Mouse (Mus musculus) stomach, postnatal 0 days (tissue): ENCODE results near the gene Dock4. TPM values are rescaled to one million over a fixed set of nuclear protein-coding genes. Genes with fewer than 3 reads are reported as not detected.

Experiments
- ATAC-seq: fragments of 200-750 bp; cut with Nextera tagmentation; 2 replicates; pipeline ENCODE4 v1.8.0; 2017; ENCODE audit not compliant: low FRiP score, low TSS enrichment
- DNase-seq: peaks from one replicate; pipeline ENCODE4 v3.0.0-alpha.2; 2016; ENCODE audit warnings: low spot score
- H3K27ac ChIP-seq: fragments of 300-500 bp; sonication (generic); replicated peaks from 2 replicates; pipeline ENCODE4 v1.5.1; 2014; ENCODE audit warnings: mild to moderate bottlenecking, control low read depth
- H3K27me3 ChIP-seq: fragments of 300-500 bp; sonication (generic); 2 replicates; pipeline ENCODE4 v1.6.1; 2014; ENCODE audit warnings: low read length; ENCODE audit not compliant: control insufficient read depth, insufficient read depth
- H3K36me3 ChIP-seq: fragments of 300-500 bp; sonication (generic); 2 replicates; pipeline ENCODE4 v1.6.1; 2014; ENCODE audit warnings: low read length, mixed read lengths; ENCODE audit not compliant: control insufficient read depth, insufficient read depth
- H3K4me1 ChIP-seq: fragments of 300-500 bp; sonication (generic); replicated peaks from 2 replicates; pipeline ENCODE4 v1.6.1; 2014; ENCODE audit warnings: antibody characterized with exemption; ENCODE audit not compliant: control insufficient read depth, insufficient read depth
- H3K4me2 ChIP-seq: fragments of 300-500 bp; sonication (generic); replicated peaks from 2 replicates; pipeline ENCODE4 v1.6.1; 2014; ENCODE audit warnings: low read depth, mild to moderate bottlenecking, control low read depth, moderate library complexity
- H3K4me3 ChIP-seq: fragments of 300-500 bp; sonication (generic); 2 replicates; pipeline ENCODE4 v1.5.1; 2014; ENCODE audit warnings: low read depth, low read length, control low read depth
- H3K9ac ChIP-seq: fragments of 300-500 bp; sonication (generic); 2 replicates; pipeline ENCODE4 v1.6.1; 2014; ENCODE audit warnings: mild to moderate bottlenecking, low read length, control low read depth, mixed read lengths
- H3K9me3 ChIP-seq: fragments of 300-500 bp; sonication (generic); 2 replicates; pipeline ENCODE4 v1.6.1; 2016; ENCODE audit warnings: low read length; ENCODE audit not compliant: control insufficient read depth
- CTCF ChIP-seq: IDR thresholded peaks from 2 replicates; pipeline ENCODE4 v1.5.1; 2016; ENCODE audit warnings: antibody characterized with exemption, low read depth, mild to moderate bottlenecking, moderate library complexity
- EP300 ChIP-seq: optimal IDR thresholded peaks from 2 replicates; pipeline ENCODE3; 2016; ENCODE audit warnings: antibody characterized with exemption
- WGBS: fragments of 180-500 bp; shearing (Covaris S2); extraction: QIAGEN DNeasy Blood & Tissue Kit; methylation state at CpG from one replicate; pipeline ENCODE4 v1.1.7; 2014; 5-methylcytosine and 5-hydroxymethylcytosine counted together
- polyA plus RNA-seq: library from polyadenylated mRNA; unstranded; fragments of >200 nt; fragmentation: Nextera tagmentation; extraction: Ambion mirVana; gene quantifications from 2 replicates; pipeline ENCODE4 v1.2.1, GENCODE M21; 2015

Dock4 gene
- polyA plus RNA-seq, 1 experiment from 2014 or later: 3.1 TPM

DNA sequence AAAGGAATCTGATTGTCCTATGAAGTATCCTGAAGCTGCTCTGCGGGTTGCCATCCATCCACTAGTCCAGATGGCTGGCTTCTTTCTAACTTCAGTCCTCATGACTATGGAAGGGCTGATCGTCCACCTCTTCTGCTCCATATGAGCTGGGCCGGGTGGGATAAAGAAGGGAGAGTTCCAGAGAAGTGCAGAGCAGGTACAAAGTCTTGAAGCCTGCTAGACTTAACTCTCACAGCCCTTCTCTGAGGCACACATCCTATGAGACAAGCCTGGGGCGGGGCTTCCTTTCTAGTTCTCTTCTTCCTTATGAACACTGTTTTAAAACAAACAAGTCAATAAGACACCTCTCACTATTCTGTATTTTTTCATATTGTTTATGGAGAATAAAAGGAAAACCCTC is 245.7 kb downstream of the Dock4 start:
- Histone ChIP-seq H3K27ac (no peak overlapping the region), H3K9ac (no peak overlapping the region), H3K27me3 (no peaks in the 10 kb centered on the region), H3K9me3 (no peaks in the 10 kb centered on the region), H3K4me2 (no peak overlapping the region), H3K36me3 (no peaks in the 10 kb centered on the region), H3K4me1 (no peaks in the 10 kb centered on the region), H3K4me3 (no peak overlapping the region)
- ATAC-seq: no peak
- no peak for DNase-seq
- WGBS: 81% methylated on average over 4 of the region's 4 CpGs
- TF ChIP-seq CTCF: no peak
- no peak for TF ChIP-seq EP300

DNA sequence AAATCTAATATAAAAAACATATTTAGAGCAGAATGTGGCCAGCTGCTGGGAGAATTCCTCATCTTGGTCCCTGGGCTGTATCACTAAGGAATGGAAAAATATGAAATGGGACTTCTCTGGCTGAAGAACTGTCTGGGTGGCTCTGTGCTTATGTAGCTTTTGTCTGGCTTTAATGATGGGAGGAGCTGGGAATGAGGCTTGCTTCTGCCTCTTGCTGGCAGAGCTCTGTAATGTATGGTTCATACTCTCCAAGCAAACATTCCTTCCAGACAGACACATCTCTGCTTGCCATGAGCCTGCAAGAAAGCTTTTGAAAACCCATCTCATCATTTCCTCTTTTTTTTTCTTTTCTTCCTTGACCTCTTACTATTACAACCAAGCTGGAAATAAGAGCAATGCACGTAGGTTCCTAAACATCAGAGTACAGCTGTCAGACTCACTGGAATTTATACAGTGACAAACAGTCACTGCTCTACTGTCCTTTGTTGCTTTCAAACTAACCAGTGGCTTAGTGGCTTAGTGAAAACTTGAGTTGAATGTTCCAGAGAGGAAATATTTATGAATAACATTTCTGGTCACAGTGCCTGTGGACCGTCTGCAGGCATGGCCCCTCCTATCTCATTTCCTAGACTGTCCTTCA is 248.4 kb downstream of the Dock4 start:
- no peak overlapping the region for H3K9ac ChIP-seq
- no peak overlapping the region for H3K27ac ChIP-seq
- no peak overlapping the region for H3K4me3 ChIP-seq
- H3K27me3 ChIP-seq: no peaks in the 10 kb centered on the region
- ATAC-seq (no peak), DNase-seq (no peak)
- no peaks in the 10 kb centered on the region for H3K9me3 ChIP-seq
- 27% methylated on average over 2 of the region's 2 CpGs for WGBS
- H3K4me2 ChIP-seq: no peak overlapping the region
- no peaks in the 10 kb centered on the region for H3K36me3 ChIP-seq
- no peak for TF ChIP-seq EP300
- TF ChIP-seq CTCF: peak; percentile 22; the same call in 1 of the 2 replicates
- H3K4me1 ChIP-seq: no peaks in the 10 kb centered on the region

DNA sequence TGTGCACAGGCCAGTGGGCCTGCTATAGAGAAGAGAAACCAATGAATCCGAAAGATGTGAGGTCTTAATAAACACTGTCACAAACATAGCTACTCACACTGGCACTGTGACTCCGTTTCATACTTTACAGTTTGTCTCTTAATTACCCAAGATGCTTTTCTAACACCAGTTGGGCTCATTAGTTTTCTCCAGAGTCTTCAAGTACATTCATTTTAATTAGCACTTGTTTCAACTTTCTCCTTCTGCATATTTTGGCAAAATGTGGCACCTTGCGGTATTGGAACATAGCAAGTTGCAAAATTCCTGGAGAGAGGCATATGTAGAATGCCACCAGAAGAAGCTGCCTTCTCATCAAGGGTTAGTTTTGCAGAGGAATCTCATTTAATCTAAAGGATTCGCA is 252.6 kb downstream of the Dock4 start:
- DNase-seq: no peak

DNA sequence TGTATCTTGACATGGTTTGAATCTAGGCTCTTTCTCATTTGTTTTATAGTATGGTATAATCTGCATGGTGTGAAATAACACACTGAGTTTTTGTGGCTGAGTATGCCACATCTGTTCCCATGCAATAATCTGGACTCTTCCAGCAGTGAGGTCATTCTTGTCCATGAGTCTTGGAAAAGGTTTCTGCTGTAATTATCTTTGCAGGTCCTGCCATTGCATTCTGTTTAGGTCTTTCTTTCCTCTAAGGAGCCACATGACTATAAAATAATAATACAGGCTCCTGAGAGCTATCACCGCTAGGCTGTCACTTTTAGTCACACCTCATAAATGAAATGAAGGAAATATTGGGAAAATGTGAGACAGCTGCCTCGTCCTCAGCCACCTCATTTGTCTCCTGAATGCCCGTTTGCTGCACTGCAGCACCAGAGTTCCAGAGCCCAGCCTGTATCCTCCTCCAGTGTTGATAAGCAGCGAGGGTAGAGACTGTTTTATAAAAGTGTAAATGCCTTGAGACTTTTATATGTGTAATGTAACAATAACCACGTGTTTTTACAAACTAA is 256.6 kb downstream of the Dock4 start:
- no peak overlapping the region for H3K4me3 ChIP-seq
- no peaks in the 10 kb centered on the region for H3K9me3 ChIP-seq
- ATAC-seq (no peak), DNase-seq (no peak)
- no peak overlapping the region for H3K4me2 ChIP-seq
- no peaks in the 10 kb centered on the region for H3K27me3 ChIP-seq
- no peak overlapping the region for H3K27ac ChIP-seq
- no peaks in the 10 kb centered on the region for H3K36me3 ChIP-seq
- 85% methylated on average over 5 of the region's 5 CpGs for WGBS
- TF ChIP-seq EP300: no peak
- no peak overlapping the region for H3K9ac ChIP-seq
- no peaks in the 10 kb centered on the region for H3K4me1 ChIP-seq

More for the DNA sequence above, 252.6 kb downstream of the Dock4 start:
- H3K4me1 ChIP-seq: no peaks in the 10 kb centered on the region
- no peaks in the 10 kb centered on the region for H3K9me3 ChIP-seq
- no peak overlapping the region for H3K9ac ChIP-seq
- no peaks in the 10 kb centered on the region for H3K27me3 ChIP-seq
- WGBS: 91% methylated on average over 4 of the region's 4 CpGs
- no peak overlapping the region for H3K4me2 ChIP-seq
- H3K36me3 ChIP-seq: no peaks in the 10 kb centered on the region
- no peak for ATAC-seq
- no peak overlapping the region for H3K4me3 ChIP-seq
- TF ChIP-seq EP300: no peak
- no peak for TF ChIP-seq CTCF
- H3K27ac ChIP-seq: no peak overlapping the region

DNA sequence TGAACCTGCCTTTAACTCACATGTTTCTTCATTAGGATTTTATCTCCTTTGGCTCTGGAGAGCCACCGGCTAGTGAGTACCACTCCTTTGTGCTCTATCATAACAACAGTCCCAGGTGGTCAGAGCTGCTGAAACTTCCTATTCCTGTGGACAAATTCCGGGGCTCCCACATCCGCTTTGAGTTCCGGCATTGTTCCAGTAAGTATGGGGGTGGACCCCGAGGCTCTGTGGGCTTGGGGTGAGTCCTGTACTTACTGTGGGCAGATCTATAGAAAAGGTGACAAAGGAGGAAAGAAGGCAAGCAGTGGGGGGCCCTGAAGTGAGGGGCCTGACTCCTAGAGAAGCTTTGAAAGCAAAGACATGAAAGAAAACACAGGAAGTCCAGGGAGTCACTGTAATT is 258.5 kb downstream of the Dock4 start:
- H3K4me1 ChIP-seq: no peaks in the 10 kb centered on the region
- TF ChIP-seq EP300 (no peak), CTCF (no peak)
- H3K27ac ChIP-seq: no peak overlapping the region
- no peaks in the 10 kb centered on the region for H3K36me3 ChIP-seq
- H3K4me2 ChIP-seq: no peak overlapping the region
- H3K4me3 ChIP-seq: no peak overlapping the region
- no peak overlapping the region for H3K9ac ChIP-seq
- ATAC-seq: no peak
- WGBS: 79% methylated on average over 5 of the region's 5 CpGs
- DNase-seq: no peak
- H3K27me3 ChIP-seq: no peaks in the 10 kb centered on the region
- no peaks in the 10 kb centered on the region for H3K9me3 ChIP-seq

DNA sequence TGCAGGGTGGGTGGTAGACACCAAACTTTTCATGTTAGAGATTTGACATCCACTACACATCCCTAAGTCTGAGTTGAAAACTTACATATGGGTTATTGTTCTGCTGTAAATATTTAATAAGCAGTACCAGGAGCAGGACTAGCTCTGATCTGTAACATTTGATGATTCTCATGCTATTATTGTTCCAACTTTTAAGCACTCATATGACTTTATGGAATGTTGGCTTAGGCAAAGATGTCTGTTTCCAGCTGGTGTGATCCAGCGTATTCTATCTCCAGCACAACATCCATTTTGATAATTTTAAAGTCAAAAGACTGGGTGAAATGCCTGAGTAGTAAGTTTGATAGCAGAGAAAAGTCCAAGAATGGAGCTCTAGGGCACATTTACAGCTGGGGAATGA is 261.4 kb downstream of the Dock4 start:
- Histone ChIP-seq H3K9ac (no peak overlapping the region), H3K4me1 (no peaks in the 10 kb centered on the region), H3K27ac (no peak overlapping the region), H3K9me3 (no peaks in the 10 kb centered on the region), H3K4me2 (no peak overlapping the region), H3K4me3 (no peak overlapping the region), H3K27me3 (no peaks in the 10 kb centered on the region), H3K36me3 (no peaks in the 10 kb centered on the region)
- DNase-seq: no peak
- TF ChIP-seq CTCF (no peak), EP300 (no peak)
- WGBS: 51% methylated on average over 1 of the region's 1 CpGs
- no peak for ATAC-seq
